Mouse (Mus musculus): Measurements from ENCODE around the gene Gatm. TPM values are rescaled to one million over a fixed set of nuclear protein-coding genes. Genes with fewer than 3 reads are reported as not detected.
A peak's percentile ranks its signal among the peaks of the same experiment; 100 is the strongest.

Gatm gene
- polyA plus RNA-seq (2015; fragmentation: Nextera tagmentation; extraction: Ambion mirVana) = 40.2 and 90.6 TPM in 2 replicates

- Histone ChIP-seq H3K36me3 (no peaks in the 10 kb centered on the region), H3K4me1 (peaks cover 9% of the 10 kb centered on the region), H3K9ac (peak within 1 kb of the TSS; percentile 42), H3K4me2 (peak within 1 kb of the TSS; percentile 84), H3K4me3 (peak within 1 kb of the TSS; percentile 48), H3K9me3 (no peaks in the 10 kb centered on the region), H3K27ac (0 out of 2 replicates have a peak within 1 kb of the TSS, but pooled peaks have one; percentile 50), H3K27me3 (peaks cover 16% of the 10 kb centered on the region)
- WGBS = 2% methylated on average over 48 of the region's 48 CpGs
- peak; percentile 84 for ATAC-seq (ENCODE audit: insufficient number of reproducible peaks, low FRiP score, low TSS enrichment, low read depth)
Observed at GRCm38 (mm10) chr2:122610746-122611653, at the start of gene Gatm. Gene Gatm, minus strand, starts transcription at chr2:122611303.

- Histone ChIP-seq H3K27ac (no peak overlapping the region), H3K36me3 (no peaks in the 10 kb centered on the region), H3K4me2 (no peak overlapping the region), H3K9ac (no peak overlapping the region), H3K9me3 (no peaks in the 10 kb centered on the region), H3K4me1 (no peaks in the 10 kb centered on the region), H3K4me3 (no peak overlapping the region), H3K27me3 (no peaks in the 10 kb centered on the region)
- ATAC-seq (ENCODE audit: insufficient number of reproducible peaks, low FRiP score, low TSS enrichment, low read depth) = no peak
- 88% methylated on average over 7 of the region's 7 CpGs for WGBS
Observed at GRCm38 (mm10) chr2:122659825-122660224, 48.7 kb upstream of the Gatm start.

- 81% methylated on average over 11 of the region's 11 CpGs for WGBS
- Histone ChIP-seq H3K9ac (no peak overlapping the region), H3K4me1 (no peaks in the 10 kb centered on the region), H3K4me3 (no peak overlapping the region), H3K4me2 (no peak overlapping the region), H3K36me3 (no peaks in the 10 kb centered on the region), H3K27me3 (no peaks in the 10 kb centered on the region), H3K9me3 (no peaks in the 10 kb centered on the region), H3K27ac (no peak overlapping the region)
- no peak for ATAC-seq (ENCODE audit: insufficient number of reproducible peaks, low FRiP score, low TSS enrichment, low read depth)
Observed at GRCm38 (mm10) chr2:122657707-122658524, 46.8 kb upstream of the Gatm start.

- Histone ChIP-seq H3K4me3 (no peak overlapping the region), H3K4me2 (no peak overlapping the region), H3K9me3 (no peaks in the 10 kb centered on the region), H3K27me3 (no peaks in the 10 kb centered on the region), H3K27ac (no peak overlapping the region), H3K4me1 (no peaks in the 10 kb centered on the region), H3K36me3 (no peaks in the 10 kb centered on the region), H3K9ac (no peak overlapping the region)
- WGBS = 82% methylated on average over 9 of the region's 9 CpGs
- ATAC-seq (ENCODE audit: insufficient number of reproducible peaks, low FRiP score, low TSS enrichment, low read depth) = no peak
Observed at GRCm38 (mm10) chr2:122656767-122657166, 45.7 kb upstream of the Gatm start.

- H3K9me3 ChIP-seq = no peaks in the 10 kb centered on the region
- 60% methylated on average over 2 of the region's 2 CpGs for WGBS
- no peak overlapping the region for H3K9ac ChIP-seq
- no peaks in the 10 kb centered on the region for H3K4me1 ChIP-seq
- H3K27ac ChIP-seq = no peak overlapping the region
- no peak overlapping the region for H3K4me3 ChIP-seq
- H3K36me3 ChIP-seq = no peaks in the 10 kb centered on the region
- no peaks in the 10 kb centered on the region for H3K27me3 ChIP-seq
- no peak for ATAC-seq (ENCODE audit: insufficient number of reproducible peaks, low FRiP score, low TSS enrichment, low read depth)
- no peak overlapping the region for H3K4me2 ChIP-seq
Observed at GRCm38 (mm10) chr2:122656052-122656451, 44.9 kb upstream of the Gatm start.

GRCm38 (mm10) chr2:122652096-122653084, 41.3 kb upstream of the Gatm start:
- Histone ChIP-seq H3K4me1 (no peaks in the 10 kb centered on the region), H3K9ac (no peak overlapping the region), H3K9me3 (no peaks in the 10 kb centered on the region), H3K36me3 (no peaks in the 10 kb centered on the region), H3K4me2 (no peak overlapping the region), H3K27ac (no peak overlapping the region), H3K27me3 (no peaks in the 10 kb centered on the region), H3K4me3 (no peak overlapping the region)
- WGBS = 56% methylated on average over 17 of the region's 17 CpGs
- no peak for ATAC-seq (ENCODE audit: insufficient number of reproducible peaks, low FRiP score, low TSS enrichment, low read depth)

- no peak overlapping the region for H3K4me3 ChIP-seq
- WGBS = 49% methylated on average over 5 of the region's 5 CpGs
- H3K9ac ChIP-seq = no peak overlapping the region
- H3K27ac ChIP-seq = no peak overlapping the region
- H3K27me3 ChIP-seq = peaks cover 14% of the 10 kb centered on the region; the same call in 1 of the 2 replicates
- H3K4me2 ChIP-seq = no peak overlapping the region
- no peaks in the 10 kb centered on the region for H3K9me3 ChIP-seq
- no peak for ATAC-seq (ENCODE audit: insufficient number of reproducible peaks, low FRiP score, low TSS enrichment, low read depth)
- peaks cover 6% of the 10 kb centered on the region for H3K4me1 ChIP-seq
- H3K36me3 ChIP-seq = peaks cover 6% of the 10 kb centered on the region; the same call in 1 of the 2 replicates
Observed at GRCm38 (mm10) chr2:122638673-122639072, 27.6 kb upstream of the Gatm start.

GRCm38 (mm10) chr2:122638029-122638428, 26.9 kb upstream of the Gatm start:
- no peak overlapping the region for H3K27ac ChIP-seq
- H3K9me3 ChIP-seq = no peaks in the 10 kb centered on the region
- H3K27me3 ChIP-seq = peaks cover 14% of the 10 kb centered on the region; the same call in 1 of the 2 replicates
- H3K9ac ChIP-seq = no peak overlapping the region
- no peak for ATAC-seq (ENCODE audit: insufficient number of reproducible peaks, low FRiP score, low TSS enrichment, low read depth)
- H3K4me1 ChIP-seq = peaks cover 6% of the 10 kb centered on the region
- WGBS = 31% methylated on average over 12 of the region's 12 CpGs
- peak overlapping the region; percentile 39 for H3K4me3 ChIP-seq
- H3K36me3 ChIP-seq = peaks cover 13% of the 10 kb centered on the region
- peak overlapping the region; percentile 76 for H3K4me2 ChIP-seq

GRCm38 (mm10) chr2:122637526-122637997, 26.5 kb upstream of the Gatm start:
- H3K9me3 ChIP-seq = no peaks in the 10 kb centered on the region
- ATAC-seq (ENCODE audit: insufficient number of reproducible peaks, low FRiP score, low TSS enrichment, low read depth) = no peak
- no peak overlapping the region for H3K27ac ChIP-seq
- 2% methylated on average over 36 of the region's 36 CpGs for WGBS
- H3K4me1 ChIP-seq = peaks cover 6% of the 10 kb centered on the region
- H3K4me2 ChIP-seq = peak overlapping the region; percentile 76
- H3K27me3 ChIP-seq = peaks cover 14% of the 10 kb centered on the region; the same call in 1 of the 2 replicates
- peak overlapping the region; percentile 39 for H3K4me3 ChIP-seq
- no peak overlapping the region for H3K9ac ChIP-seq
- peaks cover 15% of the 10 kb centered on the region for H3K36me3 ChIP-seq

GRCm38 (mm10) chr2:122636686-122637085, 25.6 kb upstream of the Gatm start, which contains the start of gene AA467197:
Gene AA467197, plus strand, starts transcription at chr2:122636986.
- no peak within 1 kb of the TSS for H3K9ac ChIP-seq
- ATAC-seq (ENCODE audit: insufficient number of reproducible peaks, low FRiP score, low TSS enrichment, low read depth) = no peak
- 59% methylated on average over 3 of the region's 3 CpGs for WGBS

More at GRCm38 (mm10) chr2:122636686-122637085, 25.6 kb upstream of the Gatm start, which contains the start of gene AA467197:
- no peak within 1 kb of the TSS for H3K27ac ChIP-seq
- no peaks in the 10 kb centered on the region for H3K9me3 ChIP-seq
- peaks cover 15% of the 10 kb centered on the region for H3K36me3 ChIP-seq
- H3K4me1 ChIP-seq = peaks cover 7% of the 10 kb centered on the region
- peak within 1 kb of the TSS; percentile 39 for H3K4me3 ChIP-seq
- peak within 1 kb of the TSS; percentile 76 for H3K4me2 ChIP-seq
- H3K27me3 ChIP-seq = peaks cover 14% of the 10 kb centered on the region; the same call in 1 of the 2 replicates

Measured in limb, embryonic 15.5 days (tissue).